Mouse (Mus musculus): Measurements from ENCODE around the gene Ttc24.

Ttc24 gene

GRCm38 (mm10) chr3:88022322-88023191, 55.5 kb downstream of the Ttc24 start:
- DNase-seq (ENCODE audit: low read depth, low spot score): peak; percentile 91

Data from mesoderm, embryonic 11.5 days (tissue).